In the genomic region with DNA sequence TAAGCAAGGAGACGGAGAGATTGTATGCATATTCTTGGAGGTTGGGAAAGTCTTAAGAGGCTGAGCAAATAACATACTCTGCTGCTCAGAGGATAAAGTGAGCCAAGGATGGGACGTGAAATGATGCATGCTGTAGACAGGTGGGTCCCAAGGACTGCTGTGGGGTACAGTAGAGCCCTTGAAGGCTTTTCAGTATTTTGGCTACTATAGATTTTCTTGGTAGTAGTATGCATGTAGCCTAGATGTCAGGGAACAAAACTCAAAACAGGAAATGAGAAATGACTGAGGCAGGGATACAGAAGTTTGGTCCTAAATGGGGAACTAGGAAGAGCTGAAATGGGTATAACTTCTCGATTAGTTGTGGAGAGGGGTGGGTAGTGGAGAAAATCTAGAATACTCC, we compare ENCODE assay signal across 8 mouse cellular contexts. TPM values are rescaled to one million over a fixed set of nuclear protein-coding genes. Genes with fewer than 3 reads are reported as not detected.
DNase-seq lines count a peak whose midpoint lies in the region; ATAC-seq and TF ChIP-seq lines count a peak whose summit lies in the region.

No protein-coding gene starts in this region.

- peak; percentile 39 for DNase-seq in liver, adult 2 months (ENCODE audit: extremely low read depth, low read depth, low spot score)
- DNase-seq in liver = no peak
- DNase-seq in limb, embryonic 10.5 days (ENCODE audit: low spot score) = no peak
- no peak for DNase-seq in frontal cortex, postnatal 10 days (ENCODE audit: low spot score in 2 of 2)
- no peak for DNase-seq in cerebellum, postnatal 25 days
- no peak for DNase-seq in adrenal gland, postnatal 36 days

- H3K79me2 ChIP-seq in liver, adult 2 months (ENCODE audit: control insufficient read depth, insufficient read depth, low read length) = peaks cover 36% of the 10 kb centered on the region

- peaks cover 20% of the 10 kb centered on the region for H3K4me1 ChIP-seq in liver, adult 2 months (ENCODE audit: control insufficient read depth, insufficient read depth, low read length)
- peaks cover 19% of the 10 kb centered on the region for H3K4me1 ChIP-seq in embryonic facial prominence, embryonic 13.5 days
- H3K4me1 ChIP-seq in limb, embryonic 10.5 days = peaks cover 28% of the 10 kb centered on the region
- H3K4me1 ChIP-seq in neural tube, embryonic 12.5 days = peaks cover 18% of the 10 kb centered on the region

- H3K9ac ChIP-seq in liver, adult 2 months (ENCODE audit: low read depth, low read length) = no peak overlapping the region
- H3K9ac ChIP-seq in embryonic facial prominence, embryonic 13.5 days = peak overlapping the region; percentile 97
- H3K9ac ChIP-seq in neural tube, embryonic 12.5 days = peak overlapping the region; percentile 87; the same call in 1 of the 2 replicates

- H3K27ac ChIP-seq in liver, adult 2 months (replicated peaks; ENCODE audit: insufficient read depth, low read depth, low read length) = no peak overlapping the region
- no peak overlapping the region for H3K27ac ChIP-seq in embryonic facial prominence, embryonic 13.5 days
- H3K27ac ChIP-seq in limb, embryonic 10.5 days = no peak overlapping the region
- no peak overlapping the region for H3K27ac ChIP-seq in neural tube, embryonic 12.5 days

- peak overlapping the region; percentile 72 for H3K4me2 ChIP-seq in embryonic facial prominence, embryonic 13.5 days
- peak overlapping the region; percentile 74 for H3K4me2 ChIP-seq in neural tube, embryonic 12.5 days (replicated peaks)

- 13% methylated on average over 3 of the region's 3 CpGs for WGBS in liver, adult 2 months
- WGBS in embryonic facial prominence, embryonic 13.5 days = 40% methylated on average over 3 of the region's 3 CpGs
- 64% methylated on average over 3 of the region's 3 CpGs for WGBS in limb, embryonic 10.5 days
- WGBS in neural tube, embryonic 12.5 days = 59% methylated on average over 3 of the region's 3 CpGs

- H3K27me3 ChIP-seq in liver, adult 2 months (ENCODE audit: control insufficient read depth, insufficient read depth, low read length) = no peaks in the 10 kb centered on the region
- no peaks in the 10 kb centered on the region for H3K27me3 ChIP-seq in embryonic facial prominence, embryonic 13.5 days
- no peaks in the 10 kb centered on the region for H3K27me3 ChIP-seq in limb, embryonic 10.5 days (ENCODE audit: low read depth, poor library complexity, severe bottlenecking)
- H3K27me3 ChIP-seq in neural tube, embryonic 12.5 days (replicated peaks) = no peaks in the 10 kb centered on the region

- TF ChIP-seq CTCF in liver, adult 2 months (IDR thresholded peaks at IDR 0.05; ENCODE audit: low read depth, low read length) = no peak

- no peak for ATAC-seq in embryonic facial prominence, embryonic 13.5 days (ENCODE audit: insufficient number of reproducible peaks, insufficient read depth, low FRiP score, low TSS enrichment, low read depth)
- ATAC-seq in neural tube, embryonic 12.5 days (ENCODE audit: low FRiP score, low read depth) = no peak

- no peaks in the 10 kb centered on the region for H3K9me3 ChIP-seq in embryonic facial prominence, embryonic 13.5 days
- no peaks in the 10 kb centered on the region for H3K9me3 ChIP-seq in limb, embryonic 10.5 days (replicated peaks)
- no peaks in the 10 kb centered on the region for H3K9me3 ChIP-seq in neural tube, embryonic 12.5 days

- TF ChIP-seq POLR2A in liver, adult 2 months (IDR thresholded peaks at IDR 0.05; ENCODE audit: extremely low read depth, insufficient read depth, low read length) = no peak

- H3K36me3 ChIP-seq in liver, adult 2 months (ENCODE audit: control insufficient read depth, insufficient read depth, low read length) = peaks cover 24% of the 10 kb centered on the region
- H3K36me3 ChIP-seq in embryonic facial prominence, embryonic 13.5 days = peaks cover 13% of the 10 kb centered on the region; the same call in 1 of the 2 replicates
- H3K36me3 ChIP-seq in limb, embryonic 10.5 days = peaks cover 25% of the 10 kb centered on the region
- no peaks in the 10 kb centered on the region for H3K36me3 ChIP-seq in neural tube, embryonic 12.5 days

- H3K4me3 ChIP-seq in liver, adult 2 months (ENCODE audit: insufficient read depth, low read depth, low read length) = peak overlapping the region; percentile 13; the same call in 1 of the 2 replicates
- H3K4me3 ChIP-seq in embryonic facial prominence, embryonic 13.5 days = peak overlapping the region; percentile 86
- peak overlapping the region; percentile 88 for H3K4me3 ChIP-seq in limb, embryonic 10.5 days
- H3K4me3 ChIP-seq in neural tube, embryonic 12.5 days = peak overlapping the region; percentile 81

RNA-seq across cellular contexts. Expression of gene Mia2, which starts 36.9 kb away (rescaled TPM):
- 223 and 268 TPM in 2 replicates for total RNA-seq in liver, adult 2 months (2014; rRNA removed)
- 87.2 and 94.7 TPM in 2 replicates for polyA plus RNA-seq in liver, adult 2 months (2012; rRNA removed)
- polyA plus RNA-seq in embryonic facial prominence, embryonic 13.5 days (2015; fragmentation: Nextera tagmentation; extraction: Ambion mirVana) = 62.6 and 64.5 TPM in 2 replicates
- polyA plus RNA-seq in limb, embryonic 10.5 days (2016; fragmentation: Nextera tagmentation; extraction: Ambion mirVana) = 48.6 and 56.4 TPM in 2 replicates
- polyA plus RNA-seq in neural tube, embryonic 12.5 days (2016; fragmentation: Nextera tagmentation; extraction: Ambion mirVana) = 52.2 and 53.8 TPM in 2 replicates
- 100 to 1,000 TPM; 107 to 159 TPM for total RNA-seq in adrenal gland, postnatal 36 days (2021)

Comparison
In these comparisons a context has a peak if more than half of its experiments do, and no peak if none do; other contexts are left out.
1. H3K4me3 ChIP-seq: peak in every context shown above with its lines; median percentile 88 in limb, embryonic 10.5 days; 86 in embryonic facial prominence, embryonic 13.5 days; 81 in neural tube, embryonic 12.5 days; 13 in liver, adult 2 months.